Mouse (Mus musculus) adrenal gland, postnatal 10 days (tissue): ENCODE measurements at regions not wholly inside any gene's neighbourhood (a gene's known extent, or its start where the extent isn't known, plus 50 kb on each side); places are given as distances from the start of the nearest gene placed in this dataset.
"Not testable (repeated sequence)": the region's sequence is repeated elsewhere in the genome, so short reads cannot be mapped to it uniquely, and the experiment has no call there.

Experiments used
- DNase-seq: peaks from one replicate; pipeline ENCODE4 v3.0.0; 2021; ENCODE audit warnings: mixed read lengths

DNA sequence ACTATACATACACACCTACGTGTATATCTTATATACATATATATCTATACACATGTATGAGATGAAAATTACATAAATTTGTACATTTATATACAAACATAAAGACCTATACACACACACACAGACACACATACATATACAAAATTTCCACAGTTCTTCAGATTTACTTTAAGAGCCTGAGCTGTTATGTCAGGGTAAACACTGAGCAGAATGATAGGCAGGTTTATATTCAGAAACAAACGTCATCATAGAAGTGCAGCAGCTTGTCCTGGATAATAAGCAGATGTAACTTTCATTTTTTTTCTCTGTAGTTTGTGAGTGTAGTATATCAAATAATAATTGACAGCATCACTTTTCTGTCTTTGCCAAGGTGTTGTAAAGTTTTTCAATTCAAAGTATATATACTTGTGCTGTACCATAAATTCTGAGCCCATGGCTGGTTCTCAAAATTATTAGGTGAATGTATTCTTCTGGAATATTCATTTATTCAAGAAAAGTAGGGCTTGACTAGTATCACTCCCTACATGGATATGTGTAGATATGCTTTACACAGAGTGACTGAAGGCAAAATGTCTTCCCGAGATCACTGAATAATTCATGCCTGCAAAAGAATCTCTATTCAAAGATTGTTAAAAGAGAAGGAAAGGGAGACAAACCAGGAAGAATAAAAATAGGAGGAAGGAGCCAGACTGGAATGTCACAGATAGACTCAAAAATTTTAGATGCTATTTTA is 583.8 kb upstream of the Brinp3 start:
- DNase-seq = no peak

DNA sequence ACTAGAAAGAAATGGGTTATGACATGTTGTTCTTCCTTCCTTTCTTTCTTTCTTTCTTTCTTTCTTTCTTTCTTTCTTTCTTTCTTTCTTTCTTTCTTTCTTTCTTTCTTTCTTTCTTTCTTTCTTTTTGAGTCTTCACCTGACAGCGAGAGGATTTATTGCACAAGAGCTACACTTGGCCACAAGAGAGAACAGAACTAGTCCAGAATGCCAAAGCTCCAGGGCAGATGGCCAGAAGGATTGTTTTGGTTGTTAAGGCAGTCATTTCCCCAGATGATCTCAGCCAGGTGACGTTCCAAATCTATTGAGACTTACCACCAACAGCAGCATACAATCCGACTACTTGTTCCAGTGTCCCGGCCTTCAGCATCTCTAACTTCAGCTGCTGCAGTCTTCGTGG is 558.8 kb upstream of the Brinp3 start:
- peak; percentile 24 for DNase-seq

DNA sequence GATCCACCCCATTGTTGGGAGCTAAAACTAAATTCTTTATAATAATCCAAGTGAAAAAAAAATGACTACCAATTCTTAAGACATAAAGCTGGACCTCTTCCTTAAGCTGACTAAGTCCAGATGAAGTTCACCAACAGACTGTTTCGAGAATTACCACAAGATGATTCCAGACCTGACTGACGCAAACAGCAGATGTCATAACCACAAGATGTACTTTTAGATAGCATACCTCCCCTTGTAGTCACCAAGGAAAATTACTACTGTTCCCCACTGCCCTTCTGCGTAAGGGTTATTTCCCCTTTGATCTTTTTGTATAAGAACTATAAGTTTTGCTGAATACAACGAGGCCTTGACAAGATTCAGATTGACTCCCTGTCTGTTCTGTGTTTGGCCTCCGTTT is 536.8 kb upstream of the Brinp3 start:
- not testable (repeated sequence) for DNase-seq

DNA sequence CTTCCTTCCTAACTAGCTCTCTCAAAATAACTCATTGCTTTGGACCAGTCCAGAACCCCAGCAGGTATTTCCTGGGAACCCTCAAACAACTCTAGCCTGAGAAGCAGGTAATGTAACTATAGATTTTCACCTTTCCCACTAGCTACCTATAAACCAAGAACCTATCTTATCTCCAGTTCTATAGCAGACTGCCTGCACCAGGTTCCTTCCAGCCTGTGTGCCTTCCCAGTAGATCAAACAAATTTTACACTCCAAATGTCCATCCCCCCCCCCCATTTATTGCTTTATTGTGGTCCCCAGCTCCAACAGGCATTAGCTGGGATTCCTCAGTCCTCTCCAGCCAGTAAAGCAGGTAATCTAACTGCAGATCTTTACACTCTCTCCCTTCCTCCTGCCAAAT is 532.3 kb upstream of the Brinp3 start:
- DNase-seq = no peak

DNA sequence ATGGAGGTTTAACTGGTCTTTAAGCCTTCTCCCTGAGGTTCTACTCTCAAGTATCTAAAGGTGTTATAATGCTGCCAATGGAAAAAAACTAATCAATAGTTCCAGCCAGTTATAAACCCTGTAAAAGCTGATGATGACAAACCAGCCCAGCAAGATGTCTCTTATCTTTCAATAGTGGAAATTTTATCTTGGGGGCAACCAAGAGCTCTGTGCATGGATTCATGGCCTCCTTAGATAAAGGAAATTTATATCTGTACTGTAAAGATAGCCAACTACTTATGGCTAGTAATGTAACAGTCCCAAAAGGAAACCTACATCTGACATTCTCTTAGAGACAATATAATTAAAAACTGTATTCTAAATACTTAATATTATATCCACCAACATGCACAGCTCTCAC is 526.5 kb upstream of the Brinp3 start:
- DNase-seq = no peak

DNA sequence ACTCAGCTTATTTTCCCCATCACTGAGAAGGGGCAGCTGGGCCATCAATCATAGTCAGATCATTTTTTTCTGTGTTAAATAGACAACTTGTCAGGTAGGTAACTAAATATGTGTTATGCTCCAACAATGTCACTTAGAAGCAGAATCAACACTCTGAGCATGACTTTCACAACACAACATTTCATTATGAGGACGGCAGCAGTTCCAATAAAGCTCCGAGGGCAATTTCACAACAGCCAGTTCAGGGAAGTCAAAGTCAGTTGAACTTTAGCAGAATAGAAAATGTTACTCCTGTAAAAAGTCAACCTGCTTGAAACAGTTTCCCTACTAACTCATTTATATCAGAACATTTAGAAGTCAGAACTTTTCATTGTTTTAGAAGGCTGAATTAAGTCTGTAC is 522.1 kb upstream of the Brinp3 start:
- peak; percentile 2 for DNase-seq

DNA sequence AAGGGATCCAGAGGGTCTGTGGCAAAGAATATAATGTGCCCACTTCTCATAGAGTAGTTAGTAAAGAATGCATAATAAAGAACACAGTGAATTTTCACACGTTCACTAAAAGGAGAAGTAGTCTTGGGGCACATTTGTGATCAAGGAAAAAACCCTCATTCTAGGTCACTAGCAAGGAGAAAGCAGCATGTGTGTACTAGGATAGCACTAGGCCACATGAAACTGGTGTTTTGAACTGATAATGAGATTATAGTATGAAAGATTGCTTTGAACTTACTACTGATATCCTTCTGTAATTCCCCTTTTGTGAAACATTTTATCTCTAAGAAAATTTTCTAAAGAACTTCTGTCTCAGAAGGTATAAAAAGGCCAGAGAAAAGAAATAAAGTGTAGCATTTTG is 492.6 kb upstream of the Brinp3 start:
- no peak for DNase-seq

DNA sequence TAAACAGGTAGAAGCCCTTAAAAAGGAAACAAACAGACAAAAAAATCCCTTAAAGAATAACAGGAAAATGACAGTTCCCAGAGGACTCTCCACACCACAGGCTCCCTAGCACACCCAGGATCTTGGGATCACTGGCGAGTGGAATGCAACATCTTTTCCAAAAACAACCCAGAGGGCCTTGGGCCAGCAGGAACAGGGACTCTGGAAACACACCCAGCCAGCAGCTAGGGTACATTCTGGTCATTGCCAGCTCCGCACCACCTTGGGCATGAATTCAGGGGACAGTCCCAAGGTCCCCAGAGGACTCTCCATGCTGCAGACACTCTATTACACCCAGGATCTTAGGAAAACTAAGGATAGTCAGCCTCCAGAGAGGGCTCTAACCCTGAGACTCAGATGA is 479.5 kb upstream of the Brinp3 start:
- no peak for DNase-seq

DNA sequence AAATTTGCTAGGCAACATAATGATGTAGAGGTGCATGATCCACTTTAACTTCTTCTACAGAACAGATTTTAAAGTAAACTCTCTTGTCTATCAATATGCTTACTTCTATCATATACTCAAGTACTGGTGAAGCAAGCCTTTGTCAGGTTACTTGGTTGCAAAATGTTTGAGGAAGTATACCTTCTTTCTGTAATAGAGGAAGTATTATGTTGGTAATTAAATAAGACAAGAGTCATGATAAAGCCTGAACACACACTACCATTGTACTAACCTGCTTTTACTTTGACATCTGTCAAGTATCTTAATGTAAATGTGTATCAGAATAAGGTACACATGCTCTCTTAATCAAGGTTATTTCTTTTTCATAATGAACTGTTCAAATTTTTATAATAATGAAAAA is 467.9 kb upstream of the Brinp3 start:
- DNase-seq = no peak

DNA sequence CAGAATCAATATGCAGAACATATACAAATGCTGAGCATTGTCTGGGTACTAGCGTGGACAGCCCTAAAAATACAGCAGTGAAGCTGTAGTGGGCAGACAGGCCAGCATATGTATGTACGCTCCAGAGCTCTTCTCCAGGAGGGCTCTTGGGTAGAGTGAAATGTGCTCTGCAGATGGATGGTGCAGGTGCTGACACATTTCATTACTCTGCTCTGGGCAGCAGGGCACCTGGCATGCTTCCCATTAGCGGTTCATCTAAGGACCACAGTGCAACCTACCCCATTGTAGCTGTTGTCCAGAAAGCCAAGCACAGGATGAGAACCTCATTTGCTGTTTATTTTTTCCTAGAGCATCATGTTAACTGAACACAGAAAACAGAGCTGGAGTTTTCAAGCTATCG is 466.9 kb upstream of the Brinp3 start:
- no peak for DNase-seq

DNA sequence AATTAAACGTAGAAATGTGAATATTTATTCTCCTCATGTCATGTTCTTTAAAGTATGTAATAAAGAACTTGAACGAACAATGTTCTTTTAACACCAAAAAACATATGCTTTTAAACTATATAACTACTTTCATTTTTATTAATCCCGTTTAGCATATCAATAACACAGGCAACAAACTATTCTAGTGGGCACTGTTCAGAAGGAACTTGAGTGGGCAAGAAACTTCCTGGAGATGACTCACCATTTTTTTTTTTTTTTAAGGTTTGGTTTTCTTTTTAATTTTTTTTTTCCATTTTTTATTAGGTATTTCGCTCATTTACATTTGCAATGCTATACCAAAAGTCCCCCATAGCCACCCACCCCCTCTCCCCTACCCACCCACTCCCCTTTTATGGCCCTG is 462.2 kb upstream of the Brinp3 start:
- DNase-seq = not testable (repeated sequence)

DNA sequence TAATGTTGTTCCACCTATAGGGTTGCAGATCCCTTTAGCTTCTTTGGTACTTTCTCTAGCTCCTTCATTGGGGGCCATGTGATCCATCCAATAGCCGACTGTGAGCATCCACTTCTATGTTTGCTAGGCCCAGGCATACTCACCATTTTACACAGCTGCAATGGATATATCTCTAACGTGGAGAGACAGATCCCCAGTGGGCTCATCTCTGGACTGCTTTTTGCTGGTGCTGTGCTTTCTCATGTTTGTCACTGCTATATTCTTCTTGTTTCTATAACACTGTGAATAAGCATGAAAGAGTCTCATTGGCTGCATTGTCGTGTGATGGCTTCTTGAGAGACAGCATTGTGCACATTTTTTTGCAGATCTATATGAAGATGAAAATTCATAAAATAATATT is 461.6 kb upstream of the Brinp3 start:
- DNase-seq = not testable (repeated sequence)

DNA sequence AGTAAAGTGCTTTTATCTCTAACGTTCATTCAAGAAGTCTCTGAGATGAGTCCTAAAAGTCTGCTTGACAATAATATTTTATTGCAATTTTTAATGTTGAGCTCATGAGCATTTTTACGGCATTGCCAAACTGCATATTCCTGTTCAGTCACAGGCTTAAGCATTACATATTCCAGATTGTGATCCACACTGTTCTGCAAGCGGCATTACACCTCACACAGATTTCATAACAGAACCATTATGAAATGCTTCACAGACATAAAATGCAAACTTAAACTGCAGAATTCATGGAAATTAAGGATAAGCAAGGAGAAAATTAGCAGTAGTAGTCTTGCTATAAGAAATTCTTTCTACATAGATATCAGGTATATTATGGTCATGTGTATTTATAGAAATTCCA is 442.1 kb upstream of the Brinp3 start:
- DNase-seq = no peak
